ENCODE assay signal across 20 mouse cellular contexts in genomic region chr8:89514270-89514669, GRCm38 (mm10).
A peak's percentile ranks its signal among the peaks of the same experiment; 100 is the strongest.
DNase-seq lines count a peak whose midpoint lies in the region; ATAC-seq and TF ChIP-seq lines count a peak whose summit lies in the region.
"Had no signal": no experiment of that assay in that cellular context is flagged by ENCODE, and none has a peak within 500 bp of the region (broad histone marks: within the 10 kb centered on the region; RNA-seq: fewer than 3 reads in every experiment).

No protein-coding gene starts in this region.

- TF ChIP-seq CTCF in forebrain, postnatal 0 days (IDR thresholded peaks at IDR 0.05; ENCODE audit: low read depth), result no peak

- no peaks in the 10 kb centered on the region for H3K27me3 ChIP-seq in forebrain, embryonic 13.5 days
- H3K27me3 ChIP-seq in forebrain, embryonic 12.5 days, result no peaks in the 10 kb centered on the region
- peaks cover 4% of the 10 kb centered on the region for H3K27me3 ChIP-seq in forebrain, postnatal 0 days (ENCODE audit: insufficient read depth, low read length)
- H3K27me3 ChIP-seq: liver, embryonic 15.5 days had no signal

- no peak overlapping the region for H3K4me2 ChIP-seq in forebrain, embryonic 13.5 days
- H3K4me2 ChIP-seq in forebrain, embryonic 12.5 days, result no peak overlapping the region
- no peak overlapping the region for H3K4me2 ChIP-seq in forebrain, postnatal 0 days (ENCODE audit: low read depth)
- H3K4me2 ChIP-seq: limb, embryonic 12.5 days; liver, embryonic 15.5 days; neural tube, embryonic 15.5 days had no signal

- 0 out of 2 replicates have a peak, but pooled peaks cover 7% of the 10 kb centered on the region for H3K4me1 ChIP-seq in forebrain, embryonic 13.5 days
- peaks cover 5% of the 10 kb centered on the region; the same call in 1 of the 2 replicates for H3K4me1 ChIP-seq in forebrain, embryonic 12.5 days
- no peaks in the 10 kb centered on the region for H3K4me1 ChIP-seq in forebrain, postnatal 0 days (ENCODE audit: insufficient read depth)
- H3K4me1 ChIP-seq: liver, embryonic 15.5 days; neural tube, embryonic 15.5 days had no signal

- DNase-seq in forebrain, postnatal 0 days, result peak; percentile 90
- peak; percentile 59 for DNase-seq in layer of hippocampus, adult 9-10 months (ENCODE audit: low spot score)
- DNase-seq in right cerebral cortex, postnatal 10 days (ENCODE audit: low spot score in 2 of 2), result peak; percentile 54 to 76
- no peak for DNase-seq in adrenal gland, adult 2 months
- no peak for DNase-seq in spleen, postnatal 36 days (ENCODE audit: low spot score in 2 of 2)
- DNase-seq: adrenal gland, postnatal 25 days; cerebellum, postnatal 14 days; gastrocnemius, postnatal 25 days; heart, postnatal 14 days; kidney, adult 18-20 months; kidney, postnatal 4 days; lung, postnatal 14 days; retina, postnatal 1 day had no signal

- no peak overlapping the region for H3K9ac ChIP-seq in forebrain, embryonic 13.5 days
- H3K9ac ChIP-seq in forebrain, embryonic 12.5 days, result no peak overlapping the region
- H3K9ac ChIP-seq in forebrain, postnatal 0 days, result no peak overlapping the region
- H3K9ac ChIP-seq: limb, embryonic 12.5 days; liver, embryonic 15.5 days; neural tube, embryonic 15.5 days had no signal

- H3K9me3 ChIP-seq in forebrain, embryonic 13.5 days (replicated peaks), result no peaks in the 10 kb centered on the region
- no peaks in the 10 kb centered on the region for H3K9me3 ChIP-seq in forebrain, embryonic 12.5 days
- H3K9me3 ChIP-seq in forebrain, postnatal 0 days (ENCODE audit: low read length), result no peaks in the 10 kb centered on the region
- H3K9me3 ChIP-seq: limb, embryonic 12.5 days; liver, embryonic 15.5 days; neural tube, embryonic 15.5 days had no signal

- WGBS in forebrain, embryonic 13.5 days, result 73% methylated on average over 3 of the region's 3 CpGs
- WGBS in forebrain, embryonic 12.5 days, result 90% methylated on average over 3 of the region's 3 CpGs
- WGBS in forebrain, postnatal 0 days, result 47% methylated on average over 3 of the region's 3 CpGs

- ATAC-seq in forebrain, embryonic 13.5 days, result peak; percentile 65; the same call in 1 of the 2 replicates
- no peak for ATAC-seq in forebrain, embryonic 12.5 days (ENCODE audit: low FRiP score)
- peak; percentile 87 for ATAC-seq in forebrain, postnatal 0 days
- ATAC-seq in monocyte, adult 5-6 weeks (replicated peaks; ENCODE audit: insufficient number of reproducible peaks, low FRiP score, low TSS enrichment, poor library complexity, severe bottlenecking), result no peak
- ATAC-seq: hindbrain, embryonic 16.5 days had no signal

- no peak overlapping the region for H3K4me3 ChIP-seq in forebrain, embryonic 13.5 days
- no peak overlapping the region for H3K4me3 ChIP-seq in forebrain, embryonic 12.5 days (replicated peaks)
- no peak overlapping the region for H3K4me3 ChIP-seq in forebrain, postnatal 0 days (ENCODE audit: low read depth, low read length)
- H3K4me3 ChIP-seq: limb, embryonic 12.5 days; liver, embryonic 15.5 days; neural tube, embryonic 15.5 days had no signal

- H3K27ac ChIP-seq in forebrain, embryonic 13.5 days, result no peak overlapping the region
- no peak overlapping the region for H3K27ac ChIP-seq in forebrain, embryonic 12.5 days
- H3K27ac ChIP-seq in forebrain, postnatal 0 days (ENCODE audit: low read depth, low read length), result no peak overlapping the region
- H3K27ac ChIP-seq: limb, embryonic 12.5 days; liver, embryonic 15.5 days; neural tube, embryonic 15.5 days had no signal

- no peaks in the 10 kb centered on the region for H3K36me3 ChIP-seq in forebrain, embryonic 13.5 days (ENCODE audit: poor library complexity, severe bottlenecking)
- no peaks in the 10 kb centered on the region for H3K36me3 ChIP-seq in forebrain, embryonic 12.5 days (replicated peaks)
- no peaks in the 10 kb centered on the region for H3K36me3 ChIP-seq in forebrain, postnatal 0 days (ENCODE audit: insufficient read depth)
- H3K36me3 ChIP-seq: limb, embryonic 12.5 days; liver, embryonic 15.5 days; neural tube, embryonic 15.5 days had no signal

Comparison
In these comparisons a context has a peak if more than half of its experiments do, and no peak if none do; other contexts are left out.
1. ATAC-seq: peak in forebrain, embryonic 13.5 days (single experiment) and forebrain, postnatal 0 days (single experiment); none in forebrain, embryonic 12.5 days (single experiment) and monocyte, adult 5-6 weeks (single experiment).
2. DNase-seq: peak in forebrain, postnatal 0 days (single experiment), layer of hippocampus, adult 9-10 months (single experiment) and right cerebral cortex, postnatal 10 days (2 of 2); none in adrenal gland, adult 2 months (single experiment) and spleen, postnatal 36 days (0 of 2).